Mouse (Mus musculus) cerebral cortex, adult 2 months (tissue): ENCODE results near the gene Rnf34.

ENCODE experiments used
- WGBS: fragments of 180-500 bp; shearing (Covaris S2); methylation state at CpG from one replicate; pipeline ENCODE4 v1.1.7; 2018; 5-methylcytosine and 5-hydroxymethylcytosine counted together

Gene Rnf34

GRCm38 (mm10) chr5:122899777-122900557 lies 50.1 kb downstream of the Rnf34 start:
- WGBS, result under 1% methylated on average over 112 of the region's 120 CpGs

- 5% methylated on average over 32 of the region's 33 CpGs for WGBS
Measured at GRCm38 (mm10) chr5:122900558-122901171, 50.8 kb downstream of the Rnf34 start.

- WGBS, result 52% methylated on average over 11 of the region's 11 CpGs
Measured at GRCm38 (mm10) chr5:122901179-122901578, 51.3 kb downstream of the Rnf34 start.

- 45% methylated on average over 3 of the region's 3 CpGs for WGBS
Measured at GRCm38 (mm10) chr5:122901666-122902065, 51.8 kb downstream of the Rnf34 start.

- 94% methylated on average over 6 of the region's 6 CpGs for WGBS
Measured at GRCm38 (mm10) chr5:122902228-122902627, 52.4 kb downstream of the Rnf34 start.

GRCm38 (mm10) chr5:122903165-122903564 lies 53.3 kb downstream of the Rnf34 start:
- 80% methylated on average over 5 of the region's 5 CpGs for WGBS

- WGBS, result 97% methylated on average over 1 of the region's 1 CpGs
Measured at GRCm38 (mm10) chr5:122907182-122907581, 57.3 kb downstream of the Rnf34 start.

- 96% methylated on average over 2 of the region's 2 CpGs for WGBS
Measured at GRCm38 (mm10) chr5:122908001-122908400, 58.2 kb downstream of the Rnf34 start.

GRCm38 (mm10) chr5:122909481-122909880 lies 59.6 kb downstream of the Rnf34 start:
- WGBS, result 78% methylated on average over 18 of the region's 18 CpGs

GRCm38 (mm10) chr5:122912863-122913262 lies 63.0 kb downstream of the Rnf34 start:
- 93% methylated on average over 4 of the region's 4 CpGs for WGBS

- WGBS, result 91% methylated on average over 6 of the region's 6 CpGs
Measured at GRCm38 (mm10) chr5:122916147-122916546, 66.3 kb downstream of the Rnf34 start.

- 74% methylated on average over 7 of the region's 7 CpGs for WGBS
Measured at GRCm38 (mm10) chr5:122917982-122918711, 68.3 kb downstream of the Rnf34 start.

GRCm38 (mm10) chr5:122920557-122920956 lies 70.7 kb downstream of the Rnf34 start:
- WGBS, result 88% methylated on average over 5 of the region's 5 CpGs
